Mouse (Mus musculus): Measurements from ENCODE around the gene H2al1n.
"Not testable (repeated sequence)": the region's sequence is repeated elsewhere in the genome, so short reads cannot be mapped to it uniquely, and the experiment has no call there.

H2al1n gene

GRCm38 (mm10) chrX:14210848-14211247 lies at the start of gene H2al1n:
TSS of gene H2al1n (plus strand) at chrX:14211148.
- not testable (repeated sequence) for TF ChIP-seq GATA4 (IDR thresholded peaks at IDR 0.05; ENCODE audit: insufficient replicate concordance, low read length)

- TF ChIP-seq GATA4 (IDR thresholded peaks at IDR 0.05; ENCODE audit: insufficient replicate concordance, low read length), result no peak
Measured at GRCm38 (mm10) chrX:14199284-14199683, 11.7 kb upstream of the H2al1n start.

GRCm38 (mm10) chrX:14206112-14206875 lies 4.7 kb upstream of the H2al1n start:
- TF ChIP-seq GATA4 (IDR thresholded peaks at IDR 0.05; ENCODE audit: insufficient replicate concordance, low read length), result no peak

DNA sequence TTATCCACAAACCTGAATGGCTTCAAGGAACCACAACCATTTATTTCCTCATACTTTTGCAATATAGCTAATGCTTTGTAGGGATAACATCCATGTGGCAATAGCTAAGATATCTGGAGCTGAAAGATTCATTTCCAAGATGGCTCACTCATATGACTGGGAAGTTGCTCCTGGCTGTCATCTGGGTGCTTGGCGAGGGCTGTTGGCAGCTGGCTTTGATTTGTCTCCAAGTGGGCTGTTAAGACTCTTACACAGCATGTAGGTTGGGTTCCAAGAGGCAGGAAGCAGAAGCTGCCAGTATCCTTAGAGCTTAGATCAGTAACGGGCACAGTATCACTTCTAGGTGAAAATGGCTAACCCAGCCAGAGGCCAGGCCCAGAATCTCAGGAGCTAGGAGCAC lies 18.3 kb downstream of the H2al1n start:
- TF ChIP-seq GATA4 (IDR thresholded peaks at IDR 0.05; ENCODE audit: insufficient replicate concordance, low read length), result no peak

- TF ChIP-seq GATA4 (IDR thresholded peaks at IDR 0.05; ENCODE audit: insufficient replicate concordance, low read length), result no peak
Measured at GRCm38 (mm10) chrX:14259597-14260239, 48.8 kb downstream of the H2al1n start.
